ENCODE assay signal across 9 mouse cellular contexts in the genomic region with DNA sequence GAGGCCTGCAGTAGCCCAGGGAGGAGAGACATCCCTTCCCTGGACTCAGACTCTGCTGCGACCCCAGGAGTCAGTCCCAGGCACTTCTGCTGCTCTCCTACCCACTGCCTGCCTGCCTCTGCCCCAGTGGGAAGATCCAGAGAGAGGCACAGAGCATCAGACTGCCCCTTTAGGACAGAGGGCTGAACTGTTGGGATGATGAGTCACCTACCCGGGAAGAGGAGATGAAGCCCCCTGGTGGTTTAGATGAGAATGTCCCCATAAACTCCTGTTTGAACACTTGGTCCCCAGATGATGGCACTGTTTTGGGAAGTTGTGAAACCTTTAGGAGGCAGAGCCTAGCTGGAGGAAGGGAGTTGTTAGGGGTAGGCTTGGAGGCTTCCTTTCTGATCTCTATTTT. TPM values are rescaled to one million over a fixed set of nuclear protein-coding genes. Genes with fewer than 3 reads are reported as not detected.
DNase-seq lines count a peak whose midpoint lies in the region; ATAC-seq and TF ChIP-seq lines count a peak whose summit lies in the region.
"Had no signal": no experiment of that assay in that cellular context is flagged by ENCODE, and none has a peak within 500 bp of the region (broad histone marks: within the 10 kb centered on the region; RNA-seq: fewer than 3 reads in every experiment).

No protein-coding gene starts in this region.

- DNase-seq in kidney, postnatal 0 days (ENCODE audit: low spot score), result peak; percentile 90
- DNase-seq in kidney, adult 8-10 months, result no peak
- DNase-seq in ES-CJ7 (ENCODE audit: low read depth, low spot score), result peak; percentile 95
- peak; percentile 83 for DNase-seq in brain, adult 2 months (ENCODE audit: low read depth, low spot score)
- peak; percentile 36 for DNase-seq in naive thymus-derived CD4-positive, alpha-beta T cell, adult 2 months (ENCODE audit: low read depth)
- DNase-seq in spleen, adult 18-20 months, result no peak
- no peak for DNase-seq in ovary, postnatal 14 days (ENCODE audit: low spot score)

- H3K27ac ChIP-seq in kidney, postnatal 0 days, result no peak overlapping the region
- no peak overlapping the region for H3K27ac ChIP-seq in intestine, postnatal 0 days (ENCODE audit: low read depth, low read length)
- H3K27ac ChIP-seq: neural tube, embryonic 12.5 days had no signal

- no peaks in the 10 kb centered on the region for H3K27me3 ChIP-seq in kidney, postnatal 0 days (ENCODE audit: insufficient read depth, low read length)
- no peaks in the 10 kb centered on the region for H3K27me3 ChIP-seq in intestine, postnatal 0 days (replicated peaks; ENCODE audit: control insufficient read depth, insufficient read depth, low read length)
- H3K27me3 ChIP-seq: neural tube, embryonic 12.5 days had no signal

- H3K9me3 ChIP-seq in kidney, postnatal 0 days (replicated peaks; ENCODE audit: low read length), result no peaks in the 10 kb centered on the region
- H3K9me3 ChIP-seq in intestine, postnatal 0 days (ENCODE audit: control insufficient read depth), result no peaks in the 10 kb centered on the region

- H3K36me3 ChIP-seq in kidney, postnatal 0 days (ENCODE audit: insufficient read depth, low read length), result 0 out of 2 replicates have a peak, but pooled peaks cover 4% of the 10 kb centered on the region
- no peaks in the 10 kb centered on the region; the same call in 1 of the 2 replicates for H3K36me3 ChIP-seq in intestine, postnatal 0 days (ENCODE audit: control insufficient read depth, insufficient read depth)

- WGBS in kidney, postnatal 0 days, result 26% methylated on average over 2 of the region's 2 CpGs
- 18% methylated on average over 2 of the region's 2 CpGs for WGBS in intestine, postnatal 0 days

- no peak overlapping the region for H3K9ac ChIP-seq in kidney, postnatal 0 days (ENCODE audit: low read depth, low read length)
- H3K9ac ChIP-seq in intestine, postnatal 0 days (ENCODE audit: low read depth, low read length), result no peak overlapping the region
- H3K9ac ChIP-seq: neural tube, embryonic 12.5 days had no signal

- ATAC-seq in kidney, postnatal 0 days (replicated peaks; ENCODE audit: low FRiP score, low read depth), result peak; percentile 60; the same call in 1 of the 2 replicates
- ATAC-seq in intestine, postnatal 0 days, result peak; percentile 62

- TF ChIP-seq CTCF in kidney, postnatal 0 days (IDR thresholded peaks at IDR 0.05; ENCODE audit: low read depth), result peak; percentile 88
- TF ChIP-seq CTCF in intestine, postnatal 0 days (IDR thresholded peaks at IDR 0.05; ENCODE audit: low read depth), result peak; percentile 88

- H3K4me1 ChIP-seq in kidney, postnatal 0 days (replicated peaks; ENCODE audit: insufficient read depth, low read length), result no peaks in the 10 kb centered on the region
- no peaks in the 10 kb centered on the region for H3K4me1 ChIP-seq in intestine, postnatal 0 days (replicated peaks; ENCODE audit: control insufficient read depth, insufficient read depth, low read length)

- no peak overlapping the region for H3K4me3 ChIP-seq in kidney, postnatal 0 days (replicated peaks; ENCODE audit: low read depth, low read length)
- H3K4me3 ChIP-seq in intestine, postnatal 0 days (ENCODE audit: low read depth, low read length), result no peak overlapping the region
- H3K4me3 ChIP-seq: neural tube, embryonic 12.5 days had no signal

- H3K4me2 ChIP-seq in kidney, postnatal 0 days (ENCODE audit: low read length), result no peak overlapping the region
- no peak overlapping the region for H3K4me2 ChIP-seq in intestine, postnatal 0 days (replicated peaks; ENCODE audit: low read depth)
- H3K4me2 ChIP-seq: neural tube, embryonic 12.5 days had no signal

RNA-seq across cellular contexts. Expression of a gene that starts 13.9 kb away (rescaled TPM):
- polyA plus RNA-seq in kidney, postnatal 0 days (2015; fragmentation: Nextera tagmentation; extraction: Ambion mirVana), result 50.6 and 54.2 TPM in 2 replicates
- 36.3 and 39.2 TPM in 2 replicates for polyA plus RNA-seq in intestine, postnatal 0 days (2015; fragmentation: Nextera tagmentation; extraction: Ambion mirVana)

RNA-seq across cellular contexts. Expression of a gene that starts 19.1 kb away (rescaled TPM):
- 41.0 and 42.8 TPM in 2 replicates for polyA plus RNA-seq in kidney, postnatal 0 days (2015; fragmentation: Nextera tagmentation; extraction: Ambion mirVana)
- 22.7 and 23.9 TPM in 2 replicates for polyA plus RNA-seq in intestine, postnatal 0 days (2015; fragmentation: Nextera tagmentation; extraction: Ambion mirVana)

RNA-seq across cellular contexts. Expression of a gene that starts 37.7 kb away (rescaled TPM):
- 59.3 and 73.1 TPM in 2 replicates for polyA plus RNA-seq in kidney, postnatal 0 days (2015; fragmentation: Nextera tagmentation; extraction: Ambion mirVana)
- polyA plus RNA-seq in intestine, postnatal 0 days (2015; fragmentation: Nextera tagmentation; extraction: Ambion mirVana), result 32.9 and 33.1 TPM in 2 replicates

RNA-seq across cellular contexts. Expression of a gene that starts 41.1 kb away (rescaled TPM):
- 62.2 and 71.1 TPM in 2 replicates for polyA plus RNA-seq in kidney, postnatal 0 days (2015; fragmentation: Nextera tagmentation; extraction: Ambion mirVana)
- 81.2 and 81.6 TPM in 2 replicates for polyA plus RNA-seq in intestine, postnatal 0 days (2015; fragmentation: Nextera tagmentation; extraction: Ambion mirVana)

Comparison
In these comparisons a context has a peak if more than half of its experiments do, and no peak if none do; other contexts are left out.
1. DNase-seq: peak in kidney, postnatal 0 days (single experiment), ES-CJ7 (single experiment), brain, adult 2 months (single experiment) and naive thymus-derived CD4-positive, alpha-beta T cell, adult 2 months (single experiment); none in kidney, adult 8-10 months (0 of 2), spleen, adult 18-20 months (0 of 2) and ovary, postnatal 14 days (single experiment).